Mouse (Mus musculus) gastrocnemius, postnatal 14 days (tissue): ENCODE data around the gene Sass6. TPM values are rescaled to one million over a fixed set of nuclear protein-coding genes. Genes with fewer than 3 reads are reported as not detected.
"Not testable (repeated sequence)": the region's sequence is repeated elsewhere in the genome, so short reads cannot be mapped to it uniquely, and the experiment has no call there.

ENCODE experiments used
- DNase-seq: peaks from one replicate; pipeline ENCODE4 v3.0.0; 2021; ENCODE audit warnings: mixed read lengths
- intact Hi-C: fragments of 180-260 bp; cut with DNase I; formaldehyde crosslinking; loops from one replicate; pipeline ENCODE4 v1.15.1; 2025; ENCODE audit warnings: low total_unique reads
- total RNA-seq, 2 experiments: library from RNA; stranded (reverse); gene quantifications; 2 replicates each; pipeline ENCODE4 v1.2.3; 2021

The Sass6 gene
- total RNA-seq, 2 experiments from 2014 or later = 3.0 to 3.4 TPM

GRCm38 (mm10) chr3:116658928-116659565, 64.3 kb downstream of the Sass6 start:
- DNase-seq = no peak

GRCm38 (mm10) chr3:116659856-116660430, 65.2 kb downstream of the Sass6 start:
- DNase-seq = no peak
- intact Hi-C loops = loop anchor here (10.0 kb wide), 1 partner anchor 65 kb away; the partner anchor contains the start of gene Sass6

More at GRCm38 (mm10) chr3:116658928-116659565, 64.3 kb downstream of the Sass6 start:
- intact Hi-C loops = no loop called here

- DNase-seq = no peak
- intact Hi-C loops = loop anchor here (10.0 kb wide), 1 partner anchor 67 kb away; the partner anchor contains the start of gene Sass6
Observed at GRCm38 (mm10) chr3:116661288-116661869, 66.6 kb downstream of the Sass6 start.

- DNase-seq = peak; percentile 55
- intact Hi-C loops = loop anchor here (10.0 kb wide), 1 partner anchor 67 kb away; the partner anchor contains the start of gene Sass6
Observed at GRCm38 (mm10) chr3:116661870-116662414, 67.2 kb downstream of the Sass6 start.

GRCm38 (mm10) chr3:116662463-116662863, 67.7 kb downstream of the Sass6 start, which contains the start of gene Mfsd14a:
Gene Mfsd14a, minus strand, starts transcription at chr3:116662677.
- peak; percentile 99 for DNase-seq
- intact Hi-C loops = loop anchor here (10.0 kb wide), 1 partner anchor 68 kb away; the partner anchor contains the start of gene Sass6

GRCm38 (mm10) chr3:116664281-116664680, 69.5 kb downstream of the Sass6 start:
- not testable (repeated sequence) for DNase-seq
- intact Hi-C loops = loop anchor here (10.0 kb wide), 1 partner anchor 69 kb away; the partner anchor contains the start of gene Sass6

Other genes starting within 250 kb of the Sass6 start
- 10 to 100 TPM; 17.0 to 23.9 TPM for gene Cdc14a, start 170.9 kb upstream of the Sass6 start, total RNA-seq
- 10 to 100 TPM; 23.2 to 24.3 TPM for gene Rtca, start 86.8 kb upstream of the Sass6 start, total RNA-seq
- 10 to 100 TPM; 26.7 to 28.3 TPM for gene Dbt, start 81.9 kb upstream of the Sass6 start, total RNA-seq
- gene Lrrc39, start 32.0 kb upstream of the Sass6 start, total RNA-seq = 10 to 100 TPM; 39.2 to 42.1 TPM
- gene Trmt13, start 19.6 kb downstream of the Sass6 start, total RNA-seq = 1 to 10 TPM; 4.7 to 5.3 TPM
- gene Mfsd14a, start 67.7 kb downstream of the Sass6 start, total RNA-seq = 10 to 100 TPM; 13.4 to 14.3 TPM
- gene Gm43191, start 86.3 kb downstream of the Sass6 start, total RNA-seq = not detected
- gene Slc35a3, start 117.8 kb downstream of the Sass6 start, total RNA-seq = 1 to 10 TPM; 8.2 to 8.9 TPM
- 100 to 1,000 TPM; 546 to 661 TPM for gene Agl, start 213.2 kb downstream of the Sass6 start, total RNA-seq